Mouse (Mus musculus) olfactory bulb, adult 2 months (tissue): ENCODE results near the gene Cr1l. TPM values are rescaled to one million over a fixed set of nuclear protein-coding genes. Genes with fewer than 3 reads are reported as not detected.

Experiments used
- H3K27ac ChIP-seq: fragments of 200-500 bp; 2 replicates; pipeline ENCODE4 v1.5.1; 2012; ENCODE audit warnings: low read depth, low read length; ENCODE audit not compliant: insufficient read depth
- H3K4me1 ChIP-seq: fragments of 200-500 bp; 2 replicates; pipeline ENCODE4 v1.6.1; 2012; ENCODE audit warnings: low read length; ENCODE audit not compliant: control insufficient read depth, insufficient read depth
- H3K4me3 ChIP-seq: fragments of 200-500 bp; 2 replicates; pipeline ENCODE4 v1.5.1; 2012; ENCODE audit warnings: mild to moderate bottlenecking, low read depth, low read length, moderate library complexity; ENCODE audit not compliant: insufficient read depth
- CTCF ChIP-seq: fragments of 200-500 bp; IDR thresholded peaks from 2 replicates; pipeline ENCODE4 v1.5.1; 2012; ENCODE audit warnings: low read depth, mild to moderate bottlenecking, low read length, moderate library complexity; ENCODE audit not compliant: insufficient read depth
- POLR2A ChIP-seq: fragments of 200-500 bp; IDR thresholded peaks from 2 replicates; pipeline ENCODE4 v1.6.1; 2012; ENCODE audit warnings: mild to moderate bottlenecking, low read depth, low read length, moderate library complexity; ENCODE audit not compliant: insufficient read depth
- WGBS: fragments of 180-500 bp; shearing (Covaris S2); methylation state at CpG from one replicate; pipeline ENCODE4 v1.1.7; 2018; 5-methylcytosine and 5-hydroxymethylcytosine counted together
- polyA plus RNA-seq: library from polyadenylated mRNA; stranded (reverse); fragments of >200 nt; gene quantifications from 2 replicates; pipeline ENCODE4 v1.2.4, GENCODE M21; 2012; ENCODE audit warnings: low replicate concordance; ENCODE audit not compliant: missing spikeins, insufficient read depth, insufficient read length

The Cr1l gene
- polyA plus RNA-seq, 1 experiment, result not detected

- 93% methylated on average over 4 of the region's 4 CpGs for WGBS
- Histone ChIP-seq H3K27ac (no peak overlapping the region), H3K4me3 (no peak overlapping the region), H3K4me1 (no peaks in the 10 kb centered on the region)
- TF ChIP-seq POLR2A, result no peak
- no peak for TF ChIP-seq CTCF
Observed at GRCm38 (mm10) chr1:195100693-195101092, 30.7 kb downstream of the Cr1l start.

- Histone ChIP-seq H3K4me1 (no peaks in the 10 kb centered on the region), H3K4me3 (no peak overlapping the region), H3K27ac (no peak overlapping the region)
- 94% methylated on average over 1 of the region's 1 CpGs for WGBS
- no peak for TF ChIP-seq POLR2A
- TF ChIP-seq CTCF, result no peak
Observed at GRCm38 (mm10) chr1:195098004-195098403, 33.4 kb downstream of the Cr1l start.

- H3K4me1 ChIP-seq, result peaks cover 6% of the 10 kb centered on the region; the same call in 1 of the 2 replicates
- TF ChIP-seq POLR2A, result no peak
- TF ChIP-seq CTCF, result no peak
- WGBS, result 10% methylated on average over 14 of the region's 14 CpGs
- H3K27ac ChIP-seq, result no peak within 1 kb of the TSS
- H3K4me3 ChIP-seq, result peak within 1 kb of the TSS; percentile 26
Observed at GRCm38 (mm10) chr1:195092220-195092720, 39.1 kb downstream of the Cr1l start, which contains the start of gene Cd46. Cd46 (minus strand) TSS chr1:195092249.

GRCm38 (mm10) chr1:195091699-195092219, 39.6 kb downstream of the Cr1l start:
- Histone ChIP-seq H3K4me3 (peak overlapping the region; percentile 26), H3K27ac (no peak overlapping the region), H3K4me1 (peaks cover 6% of the 10 kb centered on the region; the same call in 1 of the 2 replicates)
- 24% methylated on average over 11 of the region's 11 CpGs for WGBS
- TF ChIP-seq CTCF (no peak), POLR2A (no peak)

GRCm38 (mm10) chr1:195082142-195082541, 49.2 kb downstream of the Cr1l start:
- H3K4me1 ChIP-seq, result no peaks in the 10 kb centered on the region
- H3K27ac ChIP-seq, result no peak overlapping the region
- TF ChIP-seq POLR2A (no peak), CTCF (no peak)
- H3K4me3 ChIP-seq, result no peak overlapping the region

Other genes with a start within 250 kb of the Cr1l start
- gene Cd34, start 192.8 kb downstream of the Cr1l start, polyA plus RNA-seq, result not detected in 2 replicates
- gene Cd46, start 39.3 kb downstream of the Cr1l start, polyA plus RNA-seq, result not detected in 2 replicates
- gene Cr2, start 45.1 kb upstream of the Cr1l start, polyA plus RNA-seq, result not detected in 2 replicates